Mouse (Mus musculus): ENCODE measurements around the gene Ctsz. TPM values are rescaled to one million over a fixed set of nuclear protein-coding genes. Genes with fewer than 3 reads are reported as not detected.

The Ctsz gene
- polyA plus RNA-seq, 1 experiment from 2014 or later, result 111 TPM

- Histone ChIP-seq H3K9me3 (replicated peaks) (no peaks in the 10 kb centered on the region), H3K4me2 (peak overlapping the region; percentile 93; the same call in 1 of the 2 replicates), H3K4me1 (replicated peaks) (peaks cover 62% of the 10 kb centered on the region), H3K9ac (no peak overlapping the region), H3K27me3 (0 out of 2 replicates have a peak, but pooled peaks cover 3% of the 10 kb centered on the region), H3K27ac (0 out of 2 replicates have a peak overlapping the region, but pooled peaks have one; percentile 68), H3K36me3 (peaks cover 12% of the 10 kb centered on the region), H3K4me3 (replicated peaks) (no peak overlapping the region)
- WGBS (ENCODE audit: insufficient replicate concordance), result 81% methylated on average over 9 of the region's 9 CpGs
- DNase-seq, result no peak
- no peak for ATAC-seq (ENCODE audit: low read depth)
Observed at GRCm38 (mm10) chr2:174439961-174440360, 1.1 kb upstream of the Ctsz start.

- Histone ChIP-seq H3K9ac (peak overlapping the region; percentile 51), H3K4me3 (replicated peaks) (0 out of 2 replicates have a peak overlapping the region, but pooled peaks have one; percentile 71), H3K9me3 (replicated peaks) (no peaks in the 10 kb centered on the region), H3K27ac (peak overlapping the region; percentile 68), H3K4me2 (peak overlapping the region; percentile 93), H3K27me3 (0 out of 2 replicates have a peak, but pooled peaks cover 3% of the 10 kb centered on the region), H3K4me1 (replicated peaks) (peaks cover 65% of the 10 kb centered on the region), H3K36me3 (peaks cover 17% of the 10 kb centered on the region)
- DNase-seq (no peak), ATAC-seq (ENCODE audit: low read depth) (no peak)
- WGBS (ENCODE audit: insufficient replicate concordance), result 26% methylated on average over 5 of the region's 5 CpGs
Observed at GRCm38 (mm10) chr2:174439450-174439838, 605 bp upstream of the Ctsz start.

GRCm38 (mm10) chr2:174438181-174438580, 658 bp downstream of the Ctsz start:
- 60% methylated on average over 11 of the region's 11 CpGs for WGBS (ENCODE audit: insufficient replicate concordance)
- Histone ChIP-seq H3K4me3 (replicated peaks) (peak overlapping the region; percentile 71), H3K9ac (peak overlapping the region; percentile 79), H3K36me3 (peaks cover 26% of the 10 kb centered on the region), H3K9me3 (replicated peaks) (no peaks in the 10 kb centered on the region), H3K27me3 (no peaks in the 10 kb centered on the region), H3K4me2 (peak overlapping the region; percentile 93), H3K4me1 (replicated peaks) (peaks cover 63% of the 10 kb centered on the region), H3K27ac (peak overlapping the region; percentile 68)
- no peak for ATAC-seq (ENCODE audit: low read depth)
- DNase-seq, result no peak

GRCm38 (mm10) chr2:174437697-174437982, 1.2 kb downstream of the Ctsz start:
- WGBS (ENCODE audit: insufficient replicate concordance), result 78% methylated on average over 4 of the region's 4 CpGs
- H3K27ac ChIP-seq, result peak overlapping the region; percentile 68
- peak overlapping the region; percentile 79 for H3K9ac ChIP-seq
- no peak for ATAC-seq (ENCODE audit: low read depth)
- H3K4me2 ChIP-seq, result peak overlapping the region; percentile 93
- peaks cover 63% of the 10 kb centered on the region for H3K4me1 ChIP-seq (replicated peaks)
- DNase-seq, result no peak
- peak overlapping the region; percentile 71 for H3K4me3 ChIP-seq (replicated peaks)
- no peaks in the 10 kb centered on the region for H3K9me3 ChIP-seq (replicated peaks)
- H3K27me3 ChIP-seq, result no peaks in the 10 kb centered on the region
- peaks cover 30% of the 10 kb centered on the region for H3K36me3 ChIP-seq

GRCm38 (mm10) chr2:174436916-174437696, 1.7 kb downstream of the Ctsz start:
- Histone ChIP-seq H3K27ac (peak overlapping the region; percentile 68), H3K9ac (peak overlapping the region; percentile 79; the same call in 1 of the 2 replicates), H3K4me1 (replicated peaks) (peaks cover 63% of the 10 kb centered on the region), H3K36me3 (peaks cover 34% of the 10 kb centered on the region), H3K9me3 (replicated peaks) (no peaks in the 10 kb centered on the region), H3K4me3 (replicated peaks) (peak overlapping the region; percentile 71; the same call in 1 of the 2 replicates), H3K27me3 (no peaks in the 10 kb centered on the region), H3K4me2 (peak overlapping the region; percentile 93)
- DNase-seq (no peak), ATAC-seq (ENCODE audit: low read depth) (no peak)
- WGBS (ENCODE audit: insufficient replicate concordance), result 79% methylated on average over 7 of the region's 7 CpGs

GRCm38 (mm10) chr2:174436076-174436701, 2.6 kb downstream of the Ctsz start:
- H3K9me3 ChIP-seq (replicated peaks), result no peaks in the 10 kb centered on the region
- H3K27ac ChIP-seq, result no peak overlapping the region
- DNase-seq (no peak), ATAC-seq (ENCODE audit: low read depth) (no peak)
- no peak overlapping the region for H3K4me2 ChIP-seq
- H3K9ac ChIP-seq, result no peak overlapping the region
- H3K4me3 ChIP-seq (replicated peaks), result no peak overlapping the region
- H3K36me3 ChIP-seq, result peaks cover 34% of the 10 kb centered on the region
- H3K27me3 ChIP-seq, result no peaks in the 10 kb centered on the region
- WGBS (ENCODE audit: insufficient replicate concordance), result 73% methylated on average over 26 of the region's 26 CpGs
- peaks cover 55% of the 10 kb centered on the region for H3K4me1 ChIP-seq (replicated peaks)

GRCm38 (mm10) chr2:174434943-174435342, 3.9 kb downstream of the Ctsz start:
- H3K27me3 ChIP-seq, result no peaks in the 10 kb centered on the region
- peaks cover 44% of the 10 kb centered on the region for H3K36me3 ChIP-seq
- H3K4me3 ChIP-seq (replicated peaks), result no peak overlapping the region
- no peak overlapping the region for H3K4me2 ChIP-seq
- no peak overlapping the region for H3K9ac ChIP-seq
- WGBS (ENCODE audit: insufficient replicate concordance), result 86% methylated on average over 9 of the region's 9 CpGs
- no peaks in the 10 kb centered on the region for H3K9me3 ChIP-seq (replicated peaks)
- ATAC-seq (ENCODE audit: low read depth), result no peak
- H3K27ac ChIP-seq, result no peak overlapping the region
- peaks cover 50% of the 10 kb centered on the region for H3K4me1 ChIP-seq (replicated peaks)
- no peak for DNase-seq

GRCm38 (mm10) chr2:174428996-174429591, 9.7 kb downstream of the Ctsz start:
- ATAC-seq (ENCODE audit: low read depth) (no peak), DNase-seq (no peak)
- Histone ChIP-seq H3K27me3 (no peaks in the 10 kb centered on the region), H3K9ac (no peak overlapping the region), H3K4me2 (no peak overlapping the region), H3K9me3 (replicated peaks) (no peaks in the 10 kb centered on the region), H3K4me3 (replicated peaks) (no peak overlapping the region), H3K4me1 (replicated peaks) (no peaks in the 10 kb centered on the region), H3K36me3 (peaks cover 80% of the 10 kb centered on the region), H3K27ac (no peak overlapping the region)
- WGBS (ENCODE audit: insufficient replicate concordance), result 86% methylated on average over 10 of the region's 10 CpGs

- H3K4me1 ChIP-seq (replicated peaks), result no peaks in the 10 kb centered on the region
- no peak overlapping the region for H3K27ac ChIP-seq
- WGBS (ENCODE audit: insufficient replicate concordance), result 84% methylated on average over 18 of the region's 18 CpGs
- H3K27me3 ChIP-seq, result no peaks in the 10 kb centered on the region
- H3K4me2 ChIP-seq, result no peak overlapping the region
- no peak for ATAC-seq (ENCODE audit: low read depth)
- no peak overlapping the region for H3K9ac ChIP-seq
- no peak overlapping the region for H3K4me3 ChIP-seq (replicated peaks)
- H3K36me3 ChIP-seq, result peaks cover 83% of the 10 kb centered on the region
- DNase-seq, result no peak
- H3K9me3 ChIP-seq (replicated peaks), result no peaks in the 10 kb centered on the region
Observed at GRCm38 (mm10) chr2:174428076-174428835, 10.6 kb downstream of the Ctsz start.

GRCm38 (mm10) chr2:174426856-174427255, 12.0 kb downstream of the Ctsz start:
- Histone ChIP-seq H3K36me3 (peaks cover 88% of the 10 kb centered on the region), H3K9me3 (replicated peaks) (no peaks in the 10 kb centered on the region), H3K27me3 (no peaks in the 10 kb centered on the region), H3K9ac (no peak overlapping the region), H3K27ac (no peak overlapping the region), H3K4me2 (no peak overlapping the region), H3K4me3 (replicated peaks) (no peak overlapping the region), H3K4me1 (replicated peaks) (no peaks in the 10 kb centered on the region)
- WGBS (ENCODE audit: insufficient replicate concordance), result 91% methylated on average over 12 of the region's 12 CpGs
- ATAC-seq (ENCODE audit: low read depth) (no peak), DNase-seq (no peak)
